In the genomic region with DNA sequence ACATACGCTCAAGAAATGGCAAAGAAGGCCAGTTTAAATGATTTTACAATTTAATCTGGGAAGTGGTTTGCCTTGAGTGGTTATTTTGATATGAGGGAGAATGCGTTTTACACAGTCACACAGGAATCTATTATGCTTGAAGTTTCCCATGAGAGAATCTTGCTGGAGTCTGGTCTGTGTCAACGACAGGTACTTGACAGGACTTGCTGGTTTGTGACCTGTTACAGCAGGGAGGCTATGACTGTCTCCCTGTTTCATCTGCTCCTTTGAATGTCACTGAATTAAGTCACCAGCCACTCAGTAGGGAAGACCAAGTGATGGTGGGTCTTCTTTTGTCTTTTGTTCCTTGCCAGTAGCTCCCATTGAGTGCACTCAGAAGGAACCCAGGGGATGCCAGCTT, we compare ENCODE assay signal across 25 mouse cellular contexts.
DNase-seq lines count a peak whose midpoint lies in the region; ATAC-seq lines count a peak whose summit lies in the region.
"Had no signal": no experiment of that assay in that cellular context is flagged by ENCODE, and none has a peak within 500 bp of the region (broad histone marks: within the 10 kb centered on the region; RNA-seq: fewer than 3 reads in every experiment).

No protein-coding gene starts in this region.

- WGBS in heart, embryonic 12.5 days, result 26% methylated on average over 3 of the region's 3 CpGs
- 34% methylated on average over 3 of the region's 3 CpGs for WGBS in heart, embryonic 16.5 days
- 65% methylated on average over 3 of the region's 3 CpGs for WGBS in stomach, embryonic 16.5 days

- peak; percentile 61; the same call in 1 of the 2 replicates for ATAC-seq in heart, embryonic 12.5 days (ENCODE audit: insufficient number of reproducible peaks, low FRiP score)
- ATAC-seq in heart, embryonic 16.5 days (replicated peaks; ENCODE audit: extremely low read depth, insufficient read depth, low FRiP score), result peak; percentile 73
- ATAC-seq in stomach, embryonic 16.5 days (ENCODE audit: insufficient read depth, low FRiP score), result no peak
- ATAC-seq in megakaryocyte-erythroid progenitor cell, adult 5-6 weeks (replicated peaks; ENCODE audit: low FRiP score, low TSS enrichment, poor library complexity, severe bottlenecking), result no peak
- ATAC-seq: activated CD4-positive, CD25-positive, alpha-beta regulatory T cell, adult 4 months; CD4-positive, CD25-positive, alpha-beta regulatory T cell, adult 4 months; forebrain, embryonic 13.5 days; intestine, embryonic 15.5 days had no signal

- peak; percentile 89 for DNase-seq in heart, adult 11 months
- no peak for DNase-seq in heart, postnatal 25 days (ENCODE audit: low spot score)
- DNase-seq in kidney, postnatal 25 days, result no peak
- no peak for DNase-seq in lung, adult 18-20 months
- DNase-seq: adrenal gland, adult 2 months; adrenal gland, postnatal 25 days; B cell, adult 2 months; cerebellum, adult 2 months; cerebellum, postnatal 10 days; gastrocnemius, adult 2 months; gastrocnemius, postnatal 36 days; kidney, adult 18-20 months had no signal

- H3K4me2 ChIP-seq in heart, embryonic 12.5 days, result no peak overlapping the region
- no peak overlapping the region for H3K4me2 ChIP-seq in heart, embryonic 16.5 days (ENCODE audit: low read depth, low read length)
- H3K4me2 ChIP-seq in stomach, embryonic 16.5 days (ENCODE audit: low read depth, low read length), result no peak overlapping the region
- H3K4me2 ChIP-seq: forebrain, embryonic 13.5 days; hindbrain, embryonic 14.5 days; intestine, embryonic 15.5 days had no signal

- H3K27me3 ChIP-seq in heart, embryonic 12.5 days (replicated peaks), result no peaks in the 10 kb centered on the region
- no peaks in the 10 kb centered on the region for H3K27me3 ChIP-seq in heart, embryonic 16.5 days (ENCODE audit: control insufficient read depth, insufficient read depth, low read length)
- H3K27me3 ChIP-seq in stomach, embryonic 16.5 days (ENCODE audit: control insufficient read depth, insufficient read depth, low read length), result no peaks in the 10 kb centered on the region
- H3K27me3 ChIP-seq: forebrain, embryonic 13.5 days; intestine, embryonic 15.5 days had no signal

- peak overlapping the region; percentile 65 for H3K27ac ChIP-seq in heart, embryonic 12.5 days (ENCODE audit: poor library complexity, severe bottlenecking)
- H3K27ac ChIP-seq in heart, embryonic 16.5 days (ENCODE audit: low read length), result no peak overlapping the region
- H3K27ac ChIP-seq in stomach, embryonic 16.5 days (ENCODE audit: low read length), result peak overlapping the region; percentile 53
- H3K27ac ChIP-seq: embryonic facial prominence, embryonic 10.5 days; forebrain, embryonic 13.5 days; gastrocnemius, adult 2 months; heart, adult 2 months; hindbrain, embryonic 10.5 days; hindbrain, embryonic 14.5 days; intestine, embryonic 15.5 days had no signal

- no peak overlapping the region for H3K9ac ChIP-seq in heart, embryonic 12.5 days
- H3K9ac ChIP-seq in heart, embryonic 16.5 days (ENCODE audit: low read length), result no peak overlapping the region
- H3K9ac ChIP-seq in stomach, embryonic 16.5 days (ENCODE audit: low read length), result no peak overlapping the region
- H3K9ac ChIP-seq: forebrain, embryonic 13.5 days; hindbrain, embryonic 14.5 days; intestine, embryonic 15.5 days had no signal

- intact Hi-C loops in heart, postnatal 25 days (cut with DNase I), result no loop called here

- H3K9me3 ChIP-seq in heart, embryonic 12.5 days (replicated peaks), result no peaks in the 10 kb centered on the region
- no peaks in the 10 kb centered on the region for H3K9me3 ChIP-seq in heart, embryonic 16.5 days (replicated peaks; ENCODE audit: control insufficient read depth, low read length)
- no peaks in the 10 kb centered on the region for H3K9me3 ChIP-seq in stomach, embryonic 16.5 days (replicated peaks; ENCODE audit: control insufficient read depth, low read length)
- H3K9me3 ChIP-seq: embryonic facial prominence, embryonic 10.5 days; forebrain, embryonic 13.5 days; hindbrain, embryonic 10.5 days; intestine, embryonic 15.5 days had no signal

- H3K4me1 ChIP-seq in heart, embryonic 12.5 days (replicated peaks), result peaks cover 17% of the 10 kb centered on the region
- peaks cover 5% of the 10 kb centered on the region; the same call in 1 of the 2 replicates for H3K4me1 ChIP-seq in heart, embryonic 16.5 days (ENCODE audit: control insufficient read depth, insufficient read depth, low read length)
- H3K4me1 ChIP-seq in stomach, embryonic 16.5 days (ENCODE audit: control insufficient read depth, insufficient read depth, low read length), result no peaks in the 10 kb centered on the region
- H3K4me1 ChIP-seq: embryonic facial prominence, embryonic 10.5 days; forebrain, embryonic 13.5 days; hindbrain, embryonic 10.5 days; intestine, embryonic 15.5 days had no signal

- H3K36me3 ChIP-seq in heart, embryonic 12.5 days, result no peaks in the 10 kb centered on the region
- no peaks in the 10 kb centered on the region for H3K36me3 ChIP-seq in heart, embryonic 16.5 days (ENCODE audit: control insufficient read depth, insufficient read depth)
- no peaks in the 10 kb centered on the region for H3K36me3 ChIP-seq in stomach, embryonic 16.5 days (ENCODE audit: control insufficient read depth, insufficient read depth, low read length)
- H3K36me3 ChIP-seq: embryonic facial prominence, embryonic 10.5 days; G1E; hindbrain, embryonic 10.5 days; intestine, embryonic 15.5 days had no signal

- H3K4me3 ChIP-seq in heart, embryonic 12.5 days, result no peak overlapping the region
- H3K4me3 ChIP-seq in heart, embryonic 16.5 days (ENCODE audit: low read length), result no peak overlapping the region
- H3K4me3 ChIP-seq in stomach, embryonic 16.5 days (replicated peaks; ENCODE audit: low read length), result no peak overlapping the region
- H3K4me3 ChIP-seq: embryonic facial prominence, embryonic 10.5 days; forebrain, embryonic 13.5 days; gastrocnemius, adult 2 months; heart, adult 2 months; hindbrain, embryonic 10.5 days; intestine, embryonic 15.5 days had no signal

Comparison
In these comparisons a context has a peak if more than half of its experiments do, and no peak if none do; other contexts are left out.
1. ATAC-seq: peak in heart, embryonic 12.5 days (single experiment) and heart, embryonic 16.5 days (single experiment); none in stomach, embryonic 16.5 days (single experiment) and megakaryocyte-erythroid progenitor cell, adult 5-6 weeks (single experiment).